Mouse (Mus musculus) MEL (cell line): ENCODE results near the gene Noxa1.

Experiments used
- CTCF ChIP-seq, 3 experiments: IDR thresholded peaks in 2 of 3; conservative IDR thresholded peaks in 1 of 3; 2 replicates each; pipeline ENCODE4 v1.5.1; 2011 to 2012; ENCODE audit warnings: low read length in 3 of 3, low read depth in 2 of 3, mild to moderate bottlenecking in 2 of 3, improper control_type of control experiment in 1 of 3, inconsistent platforms in 1 of 3, mixed read lengths in 1 of 3, moderate library complexity in 1 of 3; ENCODE audit not compliant: control insufficient read depth in 1 of 3, insufficient read depth in 1 of 3, poor library complexity in 1 of 3, severe bottlenecking in 1 of 3
- EP300 ChIP-seq, 2 experiments: IDR thresholded peaks; 2 replicates each; pipeline ENCODE4 v1.6.1; 2011; ENCODE audit warnings: improper control_type of control experiment in 2 of 2, low read length in 2 of 2, low read depth in 1 of 2, mild to moderate bottlenecking in 1 of 2
- GABPA ChIP-seq: IDR thresholded peaks from 2 replicates; pipeline ENCODE4 v1.6.1; 2012; ENCODE audit warnings: low read depth, mild to moderate bottlenecking, inconsistent platforms, low read length, improper control_type of control experiment, moderate library complexity
- JUND ChIP-seq: IDR thresholded peaks from 2 replicates; pipeline ENCODE4 v1.6.1; 2011; ENCODE audit warnings: low read depth, mild to moderate bottlenecking, improper control_type of control experiment, low read length
- MAFK ChIP-seq: IDR thresholded peaks from 2 replicates; pipeline ENCODE4 v1.6.1; 2011; ENCODE audit warnings: low read depth, mild to moderate bottlenecking, low read length, improper control_type of control experiment, borderline replicate concordance
- MAX ChIP-seq: IDR thresholded peaks from 2 replicates; pipeline ENCODE4 v1.6.1; 2011; ENCODE audit warnings: low read length, improper control_type of control experiment
- POLR2A ChIP-seq, 2 experiments: IDR thresholded peaks; 2 replicates each; pipeline ENCODE4 v1.6.1; 2011 to 2012; ENCODE audit warnings: low read length in 2 of 2, mild to moderate bottlenecking in 2 of 2, control low read depth in 1 of 2, improper control_type of control experiment in 1 of 2, low read depth in 1 of 2, moderate library complexity in 1 of 2; ENCODE audit not compliant: control insufficient read depth in 1 of 2, insufficient read depth in 1 of 2, poor library complexity in 1 of 2
- TCF12 ChIP-seq: IDR thresholded peaks from 2 replicates; pipeline ENCODE4 v1.6.1; 2014; ENCODE audit warnings: low read depth, mild to moderate bottlenecking, inconsistent platforms, low read length, improper control_type of control experiment, moderate library complexity
- UBTF ChIP-seq: IDR thresholded peaks from 2 replicates; pipeline ENCODE4 v1.6.1; 2012; ENCODE audit warnings: low read depth, mild to moderate bottlenecking, inconsistent platforms, low read length, improper control_type of control experiment, moderate library complexity, borderline replicate concordance; ENCODE audit not compliant: insufficient read depth
- USF2 ChIP-seq, 2 experiments: IDR thresholded peaks; 2 replicates each; pipeline ENCODE4 v1.6.1; 2011 to 2012; ENCODE audit warnings: improper control_type of control experiment in 2 of 2, low read length in 2 of 2, borderline replicate concordance in 1 of 2, inconsistent platforms in 1 of 2, low read depth in 1 of 2, mild to moderate bottlenecking in 1 of 2; ENCODE audit not compliant: insufficient read depth in 1 of 2
- ZNF384 ChIP-seq: IDR thresholded peaks from 2 replicates; pipeline ENCODE4 v1.6.1; 2012; ENCODE audit warnings: low read depth, mild to moderate bottlenecking, inconsistent platforms, low read length, improper control_type of control experiment

GRCm38 (mm10) chr2:25078967-25079366 is 16.0 kb downstream of the Noxa1 start:
- no peak for TF ChIP-seq USF2 (IDR thresholded peaks at IDR 0.05; ENCODE audit: borderline replicate concordance in 1 of 2, insufficient read depth in 1 of 2, low read depth in 1 of 2, low read length in 2 of 2)
- TF ChIP-seq EP300 (IDR thresholded peaks at IDR 0.05; ENCODE audit: low read depth in 1 of 2, low read length in 2 of 2), result no peak
- no peak for TF ChIP-seq TCF12
- TF ChIP-seq CTCF (IDR thresholded peaks at IDR 0.05 in 2 of 3, conservative IDR thresholded peaks at IDR 0.05 in 1 of 3; ENCODE audit: control insufficient read depth in 1 of 3, insufficient read depth in 1 of 3, low read depth in 2 of 3, low read length in 3 of 3, poor library complexity in 1 of 3, severe bottlenecking in 1 of 3), result no peak
- no peak for TF ChIP-seq MAFK
- TF ChIP-seq ZNF384, result no peak
- no peak for TF ChIP-seq POLR2A (IDR thresholded peaks at IDR 0.05; ENCODE audit: control insufficient read depth in 1 of 2, insufficient read depth in 1 of 2, low read depth in 1 of 2, low read length in 2 of 2, poor library complexity in 1 of 2)
- no peak for TF ChIP-seq UBTF
- no peak for TF ChIP-seq MAX
- no peak for TF ChIP-seq JUND
- no peak for TF ChIP-seq GABPA
